Mouse (Mus musculus) bone marrow, adult 2 months (tissue): ENCODE data around the gene Prkd1.

Source experiments
- CTCF ChIP-seq: fragments of 200-500 bp; IDR thresholded peaks from 2 replicates; pipeline ENCODE4 v1.5.1; 2011; ENCODE audit warnings: low read length, control low read depth; ENCODE audit not compliant: control insufficient read depth, insufficient read depth
- POLR2A ChIP-seq: fragments of 200-500 bp; IDR thresholded peaks from 2 replicates; pipeline ENCODE4 v1.6.1; 2011; ENCODE audit warnings: low read depth, mild to moderate bottlenecking, control low read depth, low read length, borderline replicate concordance; ENCODE audit not compliant: control insufficient read depth

- TF ChIP-seq CTCF (no peak), POLR2A (no peak)
These were observed 353.3 kb downstream of the Prkd1 start for GRCm38 (mm10) chr12:50295549-50295948.
